Mouse (Mus musculus) MEL (cell line): ENCODE measurements around the gene Zfp949. TPM values are rescaled to one million over a fixed set of nuclear protein-coding genes. Genes with fewer than 3 reads are reported as not detected.

ENCODE experiments used
- DNase-seq: peaks from one replicate; pipeline ENCODE4 v3.0.0; 2011; ENCODE audit warnings: low read depth, low spot score
- H3K27ac ChIP-seq: 2 replicates; pipeline ENCODE4 v1.5.1; 2012; ENCODE audit warnings: low read depth, mild to moderate bottlenecking, control low read depth, low read length, moderate library complexity; ENCODE audit not compliant: control insufficient read depth
- H3K27me3 ChIP-seq, 2 experiments: fragments of 150-350 bp in 1 of 2; sonication (generic) in 1 of 2; 2 replicates each; pipeline ENCODE4 v1.6.1; 2012; ENCODE audit warnings: low read length in 2 of 2, mild to moderate bottlenecking in 2 of 2, improper control_type of control experiment in 1 of 2, moderate library complexity in 1 of 2; ENCODE audit not compliant: insufficient read depth in 2 of 2, control insufficient read depth in 1 of 2
- H3K36me3 ChIP-seq, 2 experiments: 2 replicates each; pipeline ENCODE4 v1.6.1; 2012 to 2014; ENCODE audit warnings: low read length in 2 of 2, improper control_type of control experiment in 1 of 2, inconsistent platforms in 1 of 2, mild to moderate bottlenecking in 1 of 2; ENCODE audit not compliant: insufficient read depth in 2 of 2, control insufficient read depth in 1 of 2
- H3K4me1 ChIP-seq, 2 experiments: fragments of 150-350 bp in 1 of 2; sonication (generic) in 1 of 2; 2 replicates each; pipeline ENCODE4 v1.6.1; 2012; ENCODE audit warnings: low read length in 2 of 2, improper control_type of control experiment in 1 of 2, mild to moderate bottlenecking in 1 of 2; ENCODE audit not compliant: insufficient read depth in 2 of 2, control insufficient read depth in 1 of 2
- H3K4me3 ChIP-seq, 2 experiments: fragments of 150-350 bp in 1 of 2; sonication (generic) in 1 of 2; 2 replicates each; pipeline ENCODE4 v1.5.1; 2012; ENCODE audit warnings: low read depth in 2 of 2, low read length in 2 of 2, mild to moderate bottlenecking in 2 of 2, moderate library complexity in 2 of 2, control low read depth in 1 of 2, improper control_type of control experiment in 1 of 2; ENCODE audit not compliant: control insufficient read depth in 1 of 2, insufficient read depth in 1 of 2
- H3K79me2 ChIP-seq: 2 replicates; pipeline ENCODE4 v1.6.1; 2012; ENCODE audit warnings: mild to moderate bottlenecking, low read length, moderate library complexity; ENCODE audit not compliant: control insufficient read depth, poor library complexity, insufficient read depth
- H3K9ac ChIP-seq: 2 replicates; pipeline ENCODE4 v1.6.1; 2012; ENCODE audit warnings: low read depth, mild to moderate bottlenecking, control low read depth, low read length, moderate library complexity; ENCODE audit not compliant: control insufficient read depth, poor library complexity, severe bottlenecking
- H3K9me3 ChIP-seq: fragments of 150-350 bp; sonication (generic); replicated peaks from 2 replicates; pipeline ENCODE4 v1.6.1; 2012; ENCODE audit warnings: mild to moderate bottlenecking, low read length, improper control_type of control experiment, moderate library complexity; ENCODE audit not compliant: insufficient read depth
- CHD1 ChIP-seq: IDR thresholded peaks from 2 replicates; pipeline ENCODE4 v1.6.1; 2012; ENCODE audit warnings: low read depth, mild to moderate bottlenecking, inconsistent platforms, low read length, improper control_type of control experiment
- CHD2 ChIP-seq: IDR thresholded peaks from 2 replicates; pipeline ENCODE4 v1.6.1; 2011; ENCODE audit warnings: low read length, improper control_type of control experiment
- CTCF ChIP-seq, 3 experiments: IDR thresholded peaks in 2 of 3; conservative IDR thresholded peaks in 1 of 3; 2 replicates each; pipeline ENCODE4 v1.5.1; 2011 to 2012; ENCODE audit warnings: low read length in 3 of 3, low read depth in 2 of 3, mild to moderate bottlenecking in 2 of 3, improper control_type of control experiment in 1 of 3, inconsistent platforms in 1 of 3, mixed read lengths in 1 of 3, moderate library complexity in 1 of 3; ENCODE audit not compliant: control insufficient read depth in 1 of 3, insufficient read depth in 1 of 3, poor library complexity in 1 of 3, severe bottlenecking in 1 of 3
- E2F4 ChIP-seq: IDR thresholded peaks from 2 replicates; pipeline ENCODE4 v1.6.1; 2011; ENCODE audit warnings: low read depth, low read length, improper control_type of control experiment, borderline replicate concordance
- ELF1 ChIP-seq: IDR thresholded peaks from 2 replicates; pipeline ENCODE4 v1.6.1; 2014; ENCODE audit warnings: low read depth, mild to moderate bottlenecking, inconsistent platforms, low read length, improper control_type of control experiment, moderate library complexity
- EP300 ChIP-seq, 2 experiments: IDR thresholded peaks; 2 replicates each; pipeline ENCODE4 v1.6.1; 2011; ENCODE audit warnings: improper control_type of control experiment in 2 of 2, low read length in 2 of 2, low read depth in 1 of 2, mild to moderate bottlenecking in 1 of 2
- ETS1 ChIP-seq: IDR thresholded peaks from 2 replicates; pipeline ENCODE4 v1.6.1; 2012; ENCODE audit warnings: low read depth, mild to moderate bottlenecking, inconsistent platforms, low read length, improper control_type of control experiment, moderate library complexity
- GABPA ChIP-seq: IDR thresholded peaks from 2 replicates; pipeline ENCODE4 v1.6.1; 2012; ENCODE audit warnings: low read depth, mild to moderate bottlenecking, inconsistent platforms, low read length, improper control_type of control experiment, moderate library complexity
- GATA1 ChIP-seq: IDR thresholded peaks from 2 replicates; pipeline ENCODE4 v1.6.1; 2011; ENCODE audit warnings: low read depth, low read length, improper control_type of control experiment
- HCFC1 ChIP-seq: IDR thresholded peaks from 2 replicates; pipeline ENCODE4 v1.6.1; 2012; ENCODE audit warnings: low read depth, mild to moderate bottlenecking, inconsistent platforms, low read length, improper control_type of control experiment, moderate library complexity
- JUND ChIP-seq: IDR thresholded peaks from 2 replicates; pipeline ENCODE4 v1.6.1; 2011; ENCODE audit warnings: low read depth, mild to moderate bottlenecking, improper control_type of control experiment, low read length
- KAT2A ChIP-seq: conservative IDR thresholded peaks from 2 replicates; pipeline ENCODE4 v1.6.1; 2012; ENCODE audit warnings: low read depth, low read length, improper control_type of control experiment, inconsistent platforms
- MAFK ChIP-seq: IDR thresholded peaks from 2 replicates; pipeline ENCODE4 v1.6.1; 2011; ENCODE audit warnings: low read depth, mild to moderate bottlenecking, low read length, improper control_type of control experiment, borderline replicate concordance
- MAX ChIP-seq: IDR thresholded peaks from 2 replicates; pipeline ENCODE4 v1.6.1; 2011; ENCODE audit warnings: low read length, improper control_type of control experiment
- MYB ChIP-seq: IDR thresholded peaks from 2 replicates; pipeline ENCODE4 v1.6.1; 2011; ENCODE audit warnings: mild to moderate bottlenecking, low read depth, low read length, improper control_type of control experiment
- MYC ChIP-seq: IDR thresholded peaks from 2 replicates; pipeline ENCODE4 v1.6.1; 2011; ENCODE audit warnings: low read depth, mild to moderate bottlenecking, low read length, improper control_type of control experiment, moderate library complexity
- NELFE ChIP-seq: IDR thresholded peaks from 2 replicates; pipeline ENCODE4 v1.6.1; 2011; ENCODE audit warnings: low read depth, low read length, improper control_type of control experiment
- NRF1 ChIP-seq: IDR thresholded peaks from 2 replicates; pipeline ENCODE4 v1.6.1; 2014; ENCODE audit warnings: low read depth, mild to moderate bottlenecking, inconsistent platforms, low read length, improper control_type of control experiment, moderate library complexity; ENCODE audit not compliant: poor library complexity, insufficient read depth, severe bottlenecking
- POLR2A ChIP-seq, 2 experiments: IDR thresholded peaks; 2 replicates each; pipeline ENCODE4 v1.6.1; 2011 to 2012; ENCODE audit warnings: low read length in 2 of 2, mild to moderate bottlenecking in 2 of 2, control low read depth in 1 of 2, improper control_type of control experiment in 1 of 2, low read depth in 1 of 2, moderate library complexity in 1 of 2; ENCODE audit not compliant: control insufficient read depth in 1 of 2, insufficient read depth in 1 of 2, poor library complexity in 1 of 2
- POLR2AphosphoS2 ChIP-seq: IDR thresholded peaks from 2 replicates; pipeline ENCODE4 v1.6.1; 2011; ENCODE audit warnings: low read length, improper control_type of control experiment
- POLR2AphosphoS5 ChIP-seq: IDR thresholded peaks from 2 replicates; pipeline ENCODE4 v1.6.1; 2012; ENCODE audit warnings: low read depth, borderline replicate concordance, mild to moderate bottlenecking, inconsistent platforms, low read length, moderate library complexity, mixed read lengths
- RAD21 ChIP-seq: IDR thresholded peaks from 2 replicates; pipeline ENCODE4 v1.6.1; 2011; ENCODE audit warnings: mild to moderate bottlenecking, low read depth, low read length, improper control_type of control experiment
- SIN3A ChIP-seq: IDR thresholded peaks from 2 replicates; pipeline ENCODE4 v1.6.1; 2012; ENCODE audit warnings: low read length, improper control_type of control experiment, inconsistent platforms
- SMC3 ChIP-seq: IDR thresholded peaks from 2 replicates; pipeline ENCODE4 v1.6.1; 2011; ENCODE audit warnings: low read depth, low read length, improper control_type of control experiment
- TBP ChIP-seq: IDR thresholded peaks from 2 replicates; pipeline ENCODE4 v1.8.0; 2011; ENCODE audit warnings: low read depth, low read length, improper control_type of control experiment
- TCF12 ChIP-seq: IDR thresholded peaks from 2 replicates; pipeline ENCODE4 v1.6.1; 2014; ENCODE audit warnings: low read depth, mild to moderate bottlenecking, inconsistent platforms, low read length, improper control_type of control experiment, moderate library complexity
- UBTF ChIP-seq: IDR thresholded peaks from 2 replicates; pipeline ENCODE4 v1.6.1; 2012; ENCODE audit warnings: low read depth, mild to moderate bottlenecking, inconsistent platforms, low read length, improper control_type of control experiment, moderate library complexity, borderline replicate concordance; ENCODE audit not compliant: insufficient read depth
- USF1 ChIP-seq: IDR thresholded peaks from 2 replicates; pipeline ENCODE4 v1.6.1; 2014; ENCODE audit warnings: low read depth, mild to moderate bottlenecking, inconsistent platforms, low read length, improper control_type of control experiment, moderate library complexity
- USF2 ChIP-seq, 2 experiments: IDR thresholded peaks; 2 replicates each; pipeline ENCODE4 v1.6.1; 2011 to 2012; ENCODE audit warnings: improper control_type of control experiment in 2 of 2, low read length in 2 of 2, borderline replicate concordance in 1 of 2, inconsistent platforms in 1 of 2, low read depth in 1 of 2, mild to moderate bottlenecking in 1 of 2; ENCODE audit not compliant: insufficient read depth in 1 of 2
- ZKSCAN1 ChIP-seq: IDR thresholded peaks from 2 replicates; pipeline ENCODE4 v1.6.1; 2012; ENCODE audit warnings: low read depth, mild to moderate bottlenecking, inconsistent platforms, low read length, improper control_type of control experiment, moderate library complexity
- ZMIZ1 ChIP-seq: IDR thresholded peaks from 2 replicates; pipeline ENCODE4 v1.6.1; 2012; ENCODE audit warnings: low read depth, mild to moderate bottlenecking, inconsistent platforms, low read length, improper control_type of control experiment, moderate library complexity
- ZNF384 ChIP-seq: IDR thresholded peaks from 2 replicates; pipeline ENCODE4 v1.6.1; 2012; ENCODE audit warnings: low read depth, mild to moderate bottlenecking, inconsistent platforms, low read length, improper control_type of control experiment
- polyA plus RNA-seq, 2 experiments: library from polyadenylated mRNA; stranded (reverse) in 1 of 2; unstranded in 1 of 2; fragments of >175 nt in 1 of 2; fragments of >200 nt in 1 of 2; gene quantifications; 2 replicates each; pipeline versions ENCODE4 v1.2.1 to v1.2.4; 2012; ENCODE audit warnings: low replicate concordance in 2 of 2, low read depth in 1 of 2; ENCODE audit not compliant: insufficient read length in 2 of 2, insufficient read depth in 1 of 2, missing spikeins in 1 of 2
- total RNA-seq: library from RNA; depleted of rRNA; stranded (reverse); fragments of 300-350 nt; gene quantifications from 2 replicates; pipeline ENCODE4 v1.2.3, GENCODE M21; 2012

The Zfp949 gene
- total and polyA plus RNA-seq, 3 experiments: 4.5 to 4.6 TPM; not detected in 1

GRCm38 (mm10) chr9:88521961-88522568 lies 25.8 kb upstream of the Zfp949 start (continued):
- TF ChIP-seq POLR2A (IDR thresholded peaks at IDR 0.05; ENCODE audit: control insufficient read depth in 1 of 2, insufficient read depth in 1 of 2, low read depth in 1 of 2, low read length in 2 of 2, poor library complexity in 1 of 2): no peak; a peak in 1 of 4 replicates
- TF ChIP-seq CHD1: peak; percentile 98
- peak; percentile 61 for TF ChIP-seq POLR2AphosphoS2
- TF ChIP-seq JUND: no peak
- TF ChIP-seq ETS1: no peak
- no peak for TF ChIP-seq GABPA
- 0 out of 2 replicates have a peak, but pooled peaks have one; percentile 16 for TF ChIP-seq TBP
- TF ChIP-seq, all 39 proteins: peak for 9

GRCm38 (mm10) chr9:88522569-88523334 lies 25.1 kb upstream of the Zfp949 start:
- peak overlapping the region; percentile 99 for H3K9ac ChIP-seq
- peaks cover 25% of the 10 kb centered on the region for H3K79me2 ChIP-seq
- H3K9me3 ChIP-seq: no peaks in the 10 kb centered on the region
- DNase-seq: peak; percentile 98
- peaks cover 2 to 8% of the 10 kb centered on the region in 2 experiments for H3K4me1 ChIP-seq
- H3K27me3 ChIP-seq: no peaks in the 10 kb centered on the region
- H3K27ac ChIP-seq: peak overlapping the region; percentile 98
- peak overlapping the region; percentile 75 to 99 for H3K4me3 ChIP-seq
- peaks cover 4 to 19% of the 10 kb centered on the region in 2 experiments for H3K36me3 ChIP-seq
- TF ChIP-seq E2F4: no peak; the same call in 1 of the 2 replicates
- no peak for TF ChIP-seq RAD21
- no peak for TF ChIP-seq SMC3
- TF ChIP-seq MAX: peak; percentile 88
- peak; percentile 71 for TF ChIP-seq ELF1
- TF ChIP-seq POLR2A (IDR thresholded peaks at IDR 0.05; ENCODE audit: control insufficient read depth in 1 of 2, insufficient read depth in 1 of 2, low read depth in 1 of 2, low read length in 2 of 2, poor library complexity in 1 of 2): peak; percentile 98 to 100
- TF ChIP-seq KAT2A: peak; percentile 53
- no peak for TF ChIP-seq UBTF
- peak; percentile 60; the same call in 1 of the 2 replicates for TF ChIP-seq NRF1
- TF ChIP-seq MYB: no peak
- TF ChIP-seq POLR2AphosphoS5: peak; percentile 98; the same call in 1 of the 2 replicates
- TF ChIP-seq MYC: peak; percentile 87
- no peak for TF ChIP-seq CHD2
- TF ChIP-seq ZKSCAN1: no peak
- peak; percentile 49 for TF ChIP-seq TCF12
- TF ChIP-seq CHD1: peak; percentile 27; the same call in 1 of the 2 replicates
- no peak for TF ChIP-seq MAFK
- peak; percentile 82 for TF ChIP-seq HCFC1
- peak in 2 of 3 experiments; percentile 21 to 23; a peak in 2 of 6 replicates for TF ChIP-seq CTCF (IDR thresholded peaks at IDR 0.05 in 2 of 3, conservative IDR thresholded peaks at IDR 0.05 in 1 of 3; ENCODE audit: control insufficient read depth in 1 of 3, insufficient read depth in 1 of 3, low read depth in 2 of 3, low read length in 3 of 3, poor library complexity in 1 of 3, severe bottlenecking in 1 of 3)
- TF ChIP-seq ZNF384: peak; percentile 97
- TF ChIP-seq GATA1: peak; percentile 27; the same call in 1 of the 2 replicates
- TF ChIP-seq EP300 (IDR thresholded peaks at IDR 0.05; ENCODE audit: low read depth in 1 of 2, low read length in 2 of 2): peak in 1 of 2 experiments; percentile 53; a peak in 2 of 4 replicates
- peak; percentile 99 for TF ChIP-seq TBP
- TF ChIP-seq USF1: no peak
- TF ChIP-seq SIN3A: peak; percentile 64
- TF ChIP-seq NELFE: peak; percentile 100
- peak; percentile 100 for TF ChIP-seq ZMIZ1
- TF ChIP-seq USF2 (IDR thresholded peaks at IDR 0.05; ENCODE audit: borderline replicate concordance in 1 of 2, insufficient read depth in 1 of 2, low read depth in 1 of 2, low read length in 2 of 2): no peak
